Mouse (Mus musculus) lung, embryonic 15.5 days (tissue): ENCODE data around the gene Haus7. TPM values are rescaled to one million over a fixed set of nuclear protein-coding genes. Genes with fewer than 3 reads are reported as not detected.
"Not testable (repeated sequence)": the region's sequence is repeated elsewhere in the genome, so short reads cannot be mapped to it uniquely, and the experiment has no call there.

Experiments
- ATAC-seq: fragments of 200-750 bp; cut with Nextera tagmentation; 2 replicates; pipeline ENCODE4 v1.8.0; 2017; ENCODE audit warnings: moderate number of reproducible peaks, borderline replicate concordance; ENCODE audit not compliant: low FRiP score, low TSS enrichment; ENCODE audit errors: extremely low read depth
- H3K27ac ChIP-seq: fragments of 300-500 bp; sonication (generic); 2 replicates; pipeline ENCODE4 v1.5.1; 2015; ENCODE audit warnings: moderate library complexity, mild to moderate bottlenecking, inconsistent platforms
- H3K27me3 ChIP-seq: fragments of 300-500 bp; sonication (generic); 2 replicates; pipeline ENCODE4 v1.6.1; 2015; ENCODE audit warnings: inconsistent platforms
- H3K36me3 ChIP-seq: fragments of 300-500 bp; sonication (generic); 2 replicates; pipeline ENCODE4 v1.6.1; 2015; ENCODE audit warnings: inconsistent platforms
- H3K4me1 ChIP-seq: fragments of 300-500 bp; sonication (generic); 2 replicates; pipeline ENCODE4 v1.6.1; 2015; ENCODE audit warnings: inconsistent platforms
- H3K4me2 ChIP-seq: fragments of 300-500 bp; sonication (generic); 2 replicates; pipeline ENCODE4 v1.6.1; 2015; ENCODE audit warnings: inconsistent platforms, mild to moderate bottlenecking, moderate library complexity
- H3K4me3 ChIP-seq: fragments of 300-500 bp; sonication (generic); 2 replicates; pipeline ENCODE4 v1.5.1; 2015; ENCODE audit warnings: mild to moderate bottlenecking, inconsistent platforms
- H3K9ac ChIP-seq: fragments of 300-500 bp; sonication (generic); 2 replicates; pipeline ENCODE4 v1.6.1; 2015; ENCODE audit warnings: inconsistent platforms
- H3K9me3 ChIP-seq: fragments of 300-500 bp; sonication (generic); 2 replicates; pipeline ENCODE4 v1.6.1; 2016; ENCODE audit warnings: inconsistent platforms
- WGBS: fragments of 180-500 bp; shearing (Covaris S2); methylation state at CpG from one replicate; pipeline ENCODE4 v1.1.7; 2015; 5-methylcytosine and 5-hydroxymethylcytosine counted together
- polyA plus RNA-seq: library from polyadenylated mRNA; unstranded; fragments of >200 nt; fragmentation: Nextera tagmentation; extraction: Ambion mirVana; gene quantifications from 2 replicates; pipeline ENCODE4 v1.2.1, GENCODE M21; 2015

The Haus7 gene
- 64.4 and 66.9 TPM in 2 replicates for polyA plus RNA-seq

DNA sequence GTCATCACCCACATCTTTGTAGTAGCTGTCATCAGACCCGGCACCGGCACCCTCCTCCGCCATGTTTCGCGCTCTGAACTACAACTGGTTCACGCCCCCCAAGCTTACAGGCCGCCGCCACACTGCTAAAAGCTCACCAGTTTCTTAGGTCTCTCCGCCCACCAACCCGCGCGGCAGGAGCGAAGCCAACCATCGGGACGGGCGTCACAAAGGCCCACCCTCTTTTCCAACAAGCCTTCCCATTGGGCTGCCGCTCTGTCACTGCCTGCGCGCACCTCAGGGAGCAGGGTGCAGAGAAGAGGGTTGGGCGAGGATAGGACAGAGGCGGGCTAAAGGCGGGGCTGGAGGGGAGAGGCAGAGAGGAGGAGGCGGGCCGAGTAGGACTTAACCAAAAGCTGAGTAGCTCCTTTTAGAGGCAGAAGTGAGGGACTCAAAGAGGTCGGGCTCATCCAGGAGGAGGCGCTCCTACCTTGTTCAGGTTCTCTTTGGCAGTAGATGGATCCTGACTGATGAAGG is at the start of gene Haus7:
Gene Haus7 (minus strand): TSS at position 168 of the 516 bp plus-strand sequence.
- Histone ChIP-seq H3K9me3 (no peaks in the 10 kb centered on the region), H3K27ac (no peak within 1 kb of the TSS), H3K4me3 (peak within 1 kb of the TSS; percentile 55), H3K4me2 (peak within 1 kb of the TSS; percentile 63), H3K9ac (peak within 1 kb of the TSS; percentile 49), H3K27me3 (no peaks in the 10 kb centered on the region), H3K4me1 (no peaks in the 10 kb centered on the region), H3K36me3 (no peaks in the 10 kb centered on the region)
- peak; percentile 100 for ATAC-seq
- WGBS = 15% methylated on average over 26 of the region's 26 CpGs

DNA sequence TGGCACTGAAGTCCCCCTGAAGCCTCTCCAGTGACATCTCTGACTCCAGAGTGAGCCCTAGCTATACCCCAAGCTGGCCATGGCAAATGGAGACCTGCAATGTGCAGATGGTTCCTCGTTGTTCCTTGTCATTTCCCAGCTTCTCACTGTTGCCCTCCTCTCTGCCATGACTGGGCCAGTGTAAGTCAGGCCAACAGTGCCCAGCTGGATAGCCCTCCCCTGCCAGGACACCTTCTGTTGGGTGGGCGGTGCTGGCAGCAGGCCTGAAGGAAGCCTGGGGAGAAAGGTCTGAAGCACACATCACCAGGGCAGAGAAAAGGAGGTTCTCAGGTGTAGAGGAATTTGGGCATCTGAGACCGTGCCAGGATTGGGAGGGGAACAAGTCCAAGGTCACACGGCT is 47.7 kb upstream of the Haus7 start:
- no peaks in the 10 kb centered on the region for H3K9me3 ChIP-seq
- H3K36me3 ChIP-seq = no peaks in the 10 kb centered on the region
- ATAC-seq = no peak
- peaks cover 40% of the 10 kb centered on the region for H3K27me3 ChIP-seq
- H3K9ac ChIP-seq = no peak overlapping the region
- H3K4me2 ChIP-seq = no peak overlapping the region
- no peaks in the 10 kb centered on the region for H3K4me1 ChIP-seq
- WGBS = 71% methylated on average over 4 of the region's 4 CpGs
- H3K4me3 ChIP-seq = no peak overlapping the region
- H3K27ac ChIP-seq = no peak overlapping the region

DNA sequence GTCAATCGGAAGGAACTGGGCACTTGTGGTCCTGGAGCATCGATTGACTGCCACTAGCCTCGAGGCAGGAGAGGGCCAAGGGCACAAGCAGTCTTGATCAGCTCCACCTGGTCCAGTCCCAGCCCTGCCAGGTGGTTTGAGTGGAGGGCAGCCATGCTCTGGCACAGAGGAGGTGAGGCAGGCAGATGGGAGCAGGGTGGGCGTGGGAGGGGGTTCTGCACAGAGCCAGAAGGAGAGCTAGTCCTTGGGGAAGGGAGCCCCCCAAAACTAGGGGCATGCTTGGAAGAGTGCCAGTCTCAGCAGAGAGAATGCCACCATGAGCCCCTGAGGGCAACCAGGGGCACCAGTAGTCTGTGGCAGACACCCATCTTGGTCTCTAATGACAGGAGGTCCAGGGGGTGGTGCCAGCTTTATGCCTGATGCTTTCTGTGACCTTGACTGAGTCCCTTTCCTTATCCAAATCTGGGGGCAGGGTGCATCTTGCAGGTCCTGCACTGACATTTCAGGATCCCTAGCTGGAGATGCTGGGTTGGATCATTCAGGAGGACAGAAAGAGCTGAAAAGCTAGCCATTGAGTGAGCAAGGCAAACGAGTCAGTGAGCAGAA is 46.4 kb upstream of the Haus7 start:
- Histone ChIP-seq H3K27ac (no peak overlapping the region), H3K9ac (no peak overlapping the region), H3K4me3 (no peak overlapping the region), H3K36me3 (no peaks in the 10 kb centered on the region), H3K27me3 (peaks cover 42% of the 10 kb centered on the region), H3K9me3 (no peaks in the 10 kb centered on the region), H3K4me1 (no peaks in the 10 kb centered on the region), H3K4me2 (no peak overlapping the region)
- ATAC-seq = no peak
- WGBS = 70% methylated on average over 5 of the region's 5 CpGs

DNA sequence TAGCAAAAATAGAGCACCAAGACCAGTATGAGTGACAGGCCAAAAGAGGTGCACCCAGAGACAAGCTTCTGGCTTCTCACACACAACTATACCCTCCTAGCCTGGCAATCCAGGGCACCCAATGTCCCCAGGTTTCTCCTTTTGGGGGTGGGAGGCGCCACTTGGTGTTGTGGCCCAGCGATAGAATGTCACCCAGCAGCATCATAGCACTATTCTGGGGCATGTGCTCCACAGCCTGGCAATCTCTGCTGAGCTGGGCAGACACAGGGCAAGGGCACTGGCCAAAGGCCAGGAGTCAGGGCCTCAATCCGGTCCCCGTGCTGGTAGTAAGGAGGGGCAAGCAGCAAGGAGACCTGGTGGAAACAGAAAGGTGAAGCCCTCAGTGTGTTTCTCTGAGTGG is 37.9 kb upstream of the Haus7 start:
- peaks cover 4% of the 10 kb centered on the region; the same call in 1 of the 2 replicates for H3K27me3 ChIP-seq
- H3K4me3 ChIP-seq = no peak overlapping the region
- ATAC-seq = no peak
- no peaks in the 10 kb centered on the region for H3K9me3 ChIP-seq
- no peak overlapping the region for H3K27ac ChIP-seq
- no peak overlapping the region for H3K9ac ChIP-seq
- no peak overlapping the region for H3K4me2 ChIP-seq
- H3K36me3 ChIP-seq = no peaks in the 10 kb centered on the region
- H3K4me1 ChIP-seq = no peaks in the 10 kb centered on the region
- WGBS = 86% methylated on average over 4 of the region's 4 CpGs

DNA sequence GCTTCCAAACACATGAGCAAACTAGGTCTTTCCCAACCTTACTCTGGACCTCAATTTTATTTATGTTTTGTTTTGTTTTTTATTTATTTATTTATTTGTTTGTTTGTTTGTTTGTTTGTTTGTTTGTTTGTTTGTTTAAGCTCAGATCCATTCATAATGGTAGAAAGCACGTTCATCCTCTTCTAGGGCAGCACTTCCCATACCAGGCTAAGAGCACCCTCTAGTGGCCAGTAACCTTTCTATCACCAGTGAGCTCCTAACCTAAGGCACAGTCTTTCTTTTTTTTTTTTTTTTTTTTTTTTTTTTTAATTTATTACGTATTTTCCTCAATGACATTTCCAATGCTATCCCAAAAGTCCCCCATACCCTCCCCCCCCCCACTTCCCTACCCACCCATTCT is 34.7 kb upstream of the Haus7 start:
- not testable (repeated sequence) for ATAC-seq, H3K4me3 ChIP-seq, H3K27me3 ChIP-seq, H3K4me2 ChIP-seq, H3K27ac ChIP-seq, H3K4me1 ChIP-seq, H3K9me3 ChIP-seq, H3K36me3 ChIP-seq, H3K9ac ChIP-seq
- WGBS = 8% methylated on average over 1 of the region's 2 CpGs

DNA sequence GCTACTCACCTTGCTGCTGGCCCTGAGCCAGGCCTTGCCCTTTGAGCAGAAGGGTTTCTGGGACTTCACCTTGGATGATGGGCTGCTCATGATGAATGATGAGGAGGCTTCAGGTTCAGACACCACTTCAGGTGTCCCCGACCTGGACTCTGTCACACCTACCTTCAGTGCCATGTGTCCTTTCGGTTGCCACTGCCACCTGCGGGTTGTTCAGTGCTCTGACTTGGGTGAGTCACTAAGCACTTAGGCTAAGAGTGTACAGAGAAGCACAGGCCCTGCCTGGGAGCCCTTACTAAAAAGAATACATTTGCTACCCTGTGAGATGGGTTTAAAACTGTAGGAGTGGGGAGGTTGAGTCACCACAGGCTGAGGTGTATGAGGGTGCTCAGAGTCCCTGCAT is 32.0 kb upstream of the Haus7 start:
- no peak overlapping the region for H3K27ac ChIP-seq
- no peaks in the 10 kb centered on the region for H3K9me3 ChIP-seq
- no peak overlapping the region for H3K4me2 ChIP-seq
- 69% methylated on average over 3 of the region's 3 CpGs for WGBS
- H3K4me1 ChIP-seq = peaks cover 5% of the 10 kb centered on the region; the same call in 1 of the 2 replicates
- no peaks in the 10 kb centered on the region for H3K36me3 ChIP-seq
- ATAC-seq = no peak
- no peaks in the 10 kb centered on the region for H3K27me3 ChIP-seq
- H3K4me3 ChIP-seq = no peak overlapping the region
- H3K9ac ChIP-seq = no peak overlapping the region

DNA sequence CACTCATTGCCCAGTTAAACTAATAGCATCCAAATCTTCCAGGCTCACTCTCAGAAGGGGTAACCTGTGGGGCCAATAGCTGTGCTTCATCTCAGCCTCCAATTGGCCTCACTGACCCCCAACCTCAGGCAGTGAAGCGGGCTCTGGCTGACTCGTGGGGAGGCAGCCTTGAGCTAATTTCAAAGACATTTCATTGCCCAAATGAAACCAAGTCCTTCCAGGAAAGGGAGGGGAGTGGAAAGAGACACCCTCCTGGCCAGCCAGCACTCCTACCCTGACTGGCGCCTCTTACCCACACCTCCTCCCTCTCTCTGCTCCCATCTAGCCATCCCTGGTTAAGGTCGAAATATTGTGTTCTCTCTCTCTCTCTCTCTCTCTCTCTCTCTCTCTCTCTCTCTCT is 31.3 kb upstream of the Haus7 start:
- H3K27ac ChIP-seq = no peak overlapping the region
- H3K4me1 ChIP-seq = peaks cover 9% of the 10 kb centered on the region; the same call in 1 of the 2 replicates
- no peaks in the 10 kb centered on the region for H3K9me3 ChIP-seq
- no peak overlapping the region for H3K4me2 ChIP-seq
- WGBS = 61% methylated on average over 4 of the region's 4 CpGs
- no peaks in the 10 kb centered on the region for H3K27me3 ChIP-seq
- ATAC-seq = no peak
- H3K9ac ChIP-seq = no peak overlapping the region
- no peak overlapping the region for H3K4me3 ChIP-seq
- H3K36me3 ChIP-seq = no peaks in the 10 kb centered on the region

DNA sequence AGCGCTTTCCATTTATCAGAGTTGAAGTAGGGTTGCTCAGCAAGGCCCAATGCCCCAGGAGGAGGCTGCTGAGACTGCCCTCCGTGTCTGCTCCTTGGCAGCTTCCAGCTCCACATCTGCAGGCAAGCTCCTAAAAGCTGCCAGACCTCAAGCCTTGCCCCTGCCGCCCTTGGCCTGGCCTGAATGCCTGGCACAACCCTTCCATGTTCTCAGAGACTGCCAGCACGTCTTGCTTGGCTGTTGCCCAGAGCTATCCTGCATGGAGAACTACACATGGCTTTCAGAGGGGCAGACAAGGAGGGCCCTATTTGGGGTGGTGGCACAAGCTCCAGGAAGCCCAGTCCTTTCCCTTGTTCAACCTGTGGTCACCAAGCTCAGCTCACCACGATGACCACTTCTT is 28.1 kb upstream of the Haus7 start:
- H3K4me3 ChIP-seq = no peak overlapping the region
- H3K36me3 ChIP-seq = no peaks in the 10 kb centered on the region
- 60% methylated on average over 5 of the region's 5 CpGs for WGBS
- H3K4me2 ChIP-seq = peak overlapping the region; percentile 56
- H3K27ac ChIP-seq = no peak overlapping the region
- H3K4me1 ChIP-seq = peaks cover 13% of the 10 kb centered on the region; the same call in 1 of the 2 replicates
- no peaks in the 10 kb centered on the region for H3K9me3 ChIP-seq
- H3K9ac ChIP-seq = no peak overlapping the region
- no peaks in the 10 kb centered on the region for H3K27me3 ChIP-seq
- ATAC-seq = no peak

DNA sequence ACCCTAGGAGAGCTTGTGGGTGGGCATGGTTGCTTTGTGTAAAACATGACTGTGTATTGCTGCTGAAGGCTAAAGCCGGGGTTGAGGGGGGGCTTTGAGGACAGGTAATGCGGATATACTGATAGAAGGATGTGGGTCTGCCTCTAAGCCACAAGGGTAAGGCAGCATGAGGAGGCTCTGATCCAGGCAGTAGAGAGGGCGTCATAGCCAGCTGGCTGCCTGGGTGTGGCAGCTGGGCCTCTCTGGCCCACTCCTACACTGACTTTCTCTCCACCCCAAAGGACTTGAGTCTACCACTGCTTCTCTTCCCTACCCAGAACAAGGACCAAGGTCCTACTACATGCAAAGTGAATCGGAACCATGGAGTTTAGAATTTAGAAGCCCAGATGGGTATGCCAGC is 26.0 kb upstream of the Haus7 start:
- Histone ChIP-seq H3K27me3 (no peaks in the 10 kb centered on the region), H3K27ac (0 out of 2 replicates have a peak overlapping the region, but pooled peaks have one; percentile 6), H3K9ac (peak overlapping the region; percentile 52; the same call in 1 of the 2 replicates), H3K4me3 (peak overlapping the region; percentile 46), H3K4me2 (peak overlapping the region; percentile 56), H3K36me3 (no peaks in the 10 kb centered on the region), H3K9me3 (no peaks in the 10 kb centered on the region), H3K4me1 (peaks cover 25% of the 10 kb centered on the region)
- ATAC-seq = no peak
- WGBS = 75% methylated on average over 4 of the region's 4 CpGs

DNA sequence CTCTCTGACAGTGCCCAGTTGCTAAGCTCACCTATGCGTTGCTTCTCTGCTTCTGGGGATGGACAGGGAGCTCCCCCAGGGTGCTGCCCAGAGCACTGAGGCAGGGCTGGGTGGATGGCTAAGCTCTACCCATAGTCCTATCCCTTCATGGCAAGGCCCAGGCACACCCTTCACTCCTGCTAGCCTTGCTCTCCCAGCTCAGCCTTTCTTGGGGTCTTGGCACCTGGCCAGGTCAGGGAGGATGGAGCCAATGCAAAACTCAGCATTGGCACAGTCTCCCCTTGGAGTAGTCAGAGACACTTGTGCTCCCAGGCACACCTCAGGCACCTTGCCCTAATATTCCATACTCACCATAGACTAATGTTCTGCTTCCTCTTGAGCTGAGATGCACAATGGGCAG is 25.2 kb upstream of the Haus7 start:
- no peaks in the 10 kb centered on the region for H3K36me3 ChIP-seq
- H3K9ac ChIP-seq = peak overlapping the region; percentile 52
- H3K27ac ChIP-seq = peak overlapping the region; percentile 81
- H3K27me3 ChIP-seq = no peaks in the 10 kb centered on the region
- H3K9me3 ChIP-seq = no peaks in the 10 kb centered on the region
- ATAC-seq = 0 out of 2 replicates have a peak, but pooled peaks have one; percentile 2
- peak overlapping the region; percentile 56 for H3K4me2 ChIP-seq
- WGBS = 58% methylated on average over 1 of the region's 1 CpGs
- H3K4me3 ChIP-seq = peak overlapping the region; percentile 46
- peaks cover 29% of the 10 kb centered on the region for H3K4me1 ChIP-seq

DNA sequence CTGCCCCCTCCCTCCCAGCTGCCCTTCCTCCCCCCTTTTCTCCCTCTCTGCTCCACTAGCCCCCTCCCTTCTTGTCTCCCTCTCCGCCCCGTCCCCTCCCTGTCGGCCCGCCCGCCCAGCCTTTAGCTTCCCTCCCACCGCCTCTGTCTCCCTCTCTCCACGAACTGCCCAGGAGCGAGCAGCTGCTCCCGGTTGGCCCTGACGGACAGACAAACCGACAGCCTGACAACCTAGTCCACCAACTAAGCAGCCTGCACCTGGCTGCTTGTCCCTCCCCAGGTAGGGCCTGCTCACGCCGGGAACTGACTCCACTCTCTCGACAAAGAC is 24.6 kb upstream of the Haus7 start, which contains the start of gene Bgn:
Gene Bgn (plus strand): TSS at position 119 of the 327 bp plus-strand sequence.
- Histone ChIP-seq H3K9ac (peak within 1 kb of the TSS; percentile 52), H3K4me2 (peak within 1 kb of the TSS; percentile 56), H3K9me3 (no peaks in the 10 kb centered on the region), H3K4me1 (peaks cover 31% of the 10 kb centered on the region), H3K27ac (peak within 1 kb of the TSS; percentile 81), H3K4me3 (peak within 1 kb of the TSS; percentile 46), H3K36me3 (no peaks in the 10 kb centered on the region), H3K27me3 (no peaks in the 10 kb centered on the region)
- ATAC-seq = peak; percentile 75; the same call in 1 of the 2 replicates
- 17% methylated on average over 13 of the region's 14 CpGs for WGBS

DNA sequence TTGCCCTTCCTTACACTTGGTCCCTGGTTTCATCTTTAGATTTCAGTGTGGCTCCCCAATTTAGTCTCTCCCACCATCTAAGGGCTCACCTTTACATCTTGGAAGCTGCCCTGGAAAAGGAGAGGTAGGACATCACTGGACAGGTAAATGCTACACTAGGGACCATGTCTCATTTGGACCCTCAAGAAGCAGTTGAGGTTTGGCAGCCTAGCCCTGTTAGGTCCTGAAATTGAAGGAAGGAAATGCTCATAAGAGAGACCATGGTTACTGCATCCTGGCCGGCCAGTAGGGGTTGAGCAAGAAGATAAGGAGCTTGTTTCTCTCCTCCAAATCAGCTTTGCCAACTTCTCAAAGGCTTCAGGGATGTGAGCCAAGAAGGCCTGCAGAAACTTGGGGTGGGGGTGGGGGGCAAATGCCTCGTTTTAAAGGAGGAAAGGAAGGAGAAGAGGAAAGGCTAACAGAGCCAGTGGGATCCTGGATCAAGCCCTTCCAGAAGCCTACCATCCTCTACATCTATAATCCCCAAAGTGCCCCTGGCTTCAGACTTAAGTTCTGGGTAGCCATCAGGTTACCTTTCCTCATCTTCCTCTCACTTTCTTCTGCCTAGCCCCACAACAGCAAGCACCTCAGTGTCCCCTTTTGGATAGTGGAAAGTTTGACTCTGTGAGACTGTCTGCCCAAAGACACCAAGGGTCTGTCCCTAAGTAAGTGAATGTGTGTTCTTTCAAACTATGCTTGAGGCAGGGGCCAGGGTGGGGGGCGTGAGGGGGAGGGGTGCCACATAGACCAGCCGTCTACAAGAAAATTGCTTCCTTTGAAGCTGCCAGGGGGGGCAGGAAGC is 24.0 kb upstream of the Haus7 start:
- peak; percentile 56; the same call in 1 of the 2 replicates for ATAC-seq
- H3K4me3 ChIP-seq = peak overlapping the region; percentile 46
- no peaks in the 10 kb centered on the region for H3K36me3 ChIP-seq
- H3K27ac ChIP-seq = peak overlapping the region; percentile 81
- no peaks in the 10 kb centered on the region for H3K27me3 ChIP-seq
- peak overlapping the region; percentile 56; the same call in 1 of the 2 replicates for H3K4me2 ChIP-seq
- peaks cover 31% of the 10 kb centered on the region for H3K4me1 ChIP-seq
- no peak overlapping the region for H3K9ac ChIP-seq
- 2% methylated on average over 3 of the region's 4 CpGs for WGBS
- no peaks in the 10 kb centered on the region for H3K9me3 ChIP-seq
